Mouse (Mus musculus): ENCODE data around the gene Ptprm.

Ptprm gene

GRCm38 (mm10) chr17:67185942-67186341, 168.3 kb downstream of the Ptprm start:
- H3K36me3 ChIP-seq (ENCODE audit: control insufficient read depth, insufficient read depth, low read length, poor library complexity, severe bottlenecking): no peaks in the 10 kb centered on the region
- no peak for DNase-seq (ENCODE audit: low read depth, low spot score)
- no peaks in the 10 kb centered on the region for H3K27me3 ChIP-seq (ENCODE audit: control insufficient read depth, insufficient read depth, low read length, poor library complexity, severe bottlenecking)

DNA sequence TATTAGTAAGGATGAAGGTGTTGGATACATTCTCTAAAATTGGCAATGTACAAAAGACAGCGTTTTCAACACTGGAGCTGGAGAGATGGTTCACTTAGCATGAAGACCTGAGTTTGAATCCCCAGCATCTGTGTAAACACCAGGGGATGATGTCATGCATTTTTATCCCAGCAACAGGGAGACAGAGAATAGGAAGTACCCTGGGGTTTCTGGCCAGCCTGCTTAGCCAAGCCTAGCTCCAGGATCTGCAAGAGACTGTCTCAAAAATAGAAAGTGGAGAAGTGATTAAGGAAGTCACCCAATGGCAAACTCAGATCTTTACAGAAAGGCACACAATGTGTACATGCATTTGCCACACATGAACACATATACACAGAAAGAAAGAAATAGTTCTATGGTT, 174.8 kb downstream of the Ptprm start:
- no peak for DNase-seq (ENCODE audit: low read depth, low spot score)
- H3K27me3 ChIP-seq (ENCODE audit: control insufficient read depth, insufficient read depth, low read length, poor library complexity, severe bottlenecking): no peaks in the 10 kb centered on the region; the same call in 1 of the 2 replicates
- H3K36me3 ChIP-seq (ENCODE audit: control insufficient read depth, insufficient read depth, low read length, poor library complexity, severe bottlenecking): no peaks in the 10 kb centered on the region

- H3K36me3 ChIP-seq (ENCODE audit: control insufficient read depth, insufficient read depth, low read length, poor library complexity, severe bottlenecking): no peaks in the 10 kb centered on the region
- DNase-seq (ENCODE audit: low read depth, low spot score): no peak
Measured at GRCm38 (mm10) chr17:67178686-67179265, 175.5 kb downstream of the Ptprm start.

GRCm38 (mm10) chr17:67175836-67176235, 178.4 kb downstream of the Ptprm start:
- DNase-seq (ENCODE audit: low read depth, low spot score): no peak
- Histone ChIP-seq H3K27me3 (ENCODE audit: control insufficient read depth, insufficient read depth, low read length, poor library complexity, severe bottlenecking) (no peaks in the 10 kb centered on the region; the same call in 1 of the 2 replicates), H3K36me3 (ENCODE audit: control insufficient read depth, insufficient read depth, low read length, poor library complexity, severe bottlenecking) (no peaks in the 10 kb centered on the region)

More at GRCm38 (mm10) chr17:67178686-67179265, 175.5 kb downstream of the Ptprm start:
- no peaks in the 10 kb centered on the region; the same call in 1 of the 2 replicates for H3K27me3 ChIP-seq (ENCODE audit: control insufficient read depth, insufficient read depth, low read length, poor library complexity, severe bottlenecking)

GRCm38 (mm10) chr17:67171353-67171752, 182.9 kb downstream of the Ptprm start:
- H3K36me3 ChIP-seq (ENCODE audit: control insufficient read depth, insufficient read depth, low read length, poor library complexity, severe bottlenecking): no peaks in the 10 kb centered on the region
- no peak for DNase-seq (ENCODE audit: low read depth, low spot score)
- H3K27me3 ChIP-seq (ENCODE audit: control insufficient read depth, insufficient read depth, low read length, poor library complexity, severe bottlenecking): no peaks in the 10 kb centered on the region

DNA sequence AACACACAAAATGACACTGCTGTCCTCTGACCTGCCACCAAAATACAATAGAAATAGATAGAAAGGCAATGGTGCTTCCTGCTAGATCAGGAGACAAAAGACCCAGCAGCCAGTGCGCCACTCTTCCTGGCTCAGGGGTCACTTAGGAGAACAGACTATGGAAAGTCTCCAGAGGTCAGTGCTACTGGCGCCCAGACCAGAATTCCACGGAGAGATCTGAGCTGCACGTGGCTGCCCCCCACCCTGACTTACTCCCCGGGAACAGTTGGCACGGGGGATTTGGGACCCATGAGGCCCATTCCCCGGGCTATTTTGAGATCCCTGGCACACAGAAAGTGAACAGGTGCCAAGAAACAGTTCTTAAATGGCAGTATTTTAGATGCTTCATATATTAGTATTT, 183.6 kb downstream of the Ptprm start:
- no peak for DNase-seq (ENCODE audit: low read depth, low spot score)
- H3K36me3 ChIP-seq (ENCODE audit: control insufficient read depth, insufficient read depth, low read length, poor library complexity, severe bottlenecking): no peaks in the 10 kb centered on the region
- H3K27me3 ChIP-seq (ENCODE audit: control insufficient read depth, insufficient read depth, low read length, poor library complexity, severe bottlenecking): no peaks in the 10 kb centered on the region

GRCm38 (mm10) chr17:67165876-67166275, 188.4 kb downstream of the Ptprm start:
- Histone ChIP-seq H3K36me3 (ENCODE audit: control insufficient read depth, insufficient read depth, low read length, poor library complexity, severe bottlenecking) (no peaks in the 10 kb centered on the region), H3K27me3 (ENCODE audit: control insufficient read depth, insufficient read depth, low read length, poor library complexity, severe bottlenecking) (no peaks in the 10 kb centered on the region)
- no peak for DNase-seq (ENCODE audit: low read depth, low spot score)

DNA sequence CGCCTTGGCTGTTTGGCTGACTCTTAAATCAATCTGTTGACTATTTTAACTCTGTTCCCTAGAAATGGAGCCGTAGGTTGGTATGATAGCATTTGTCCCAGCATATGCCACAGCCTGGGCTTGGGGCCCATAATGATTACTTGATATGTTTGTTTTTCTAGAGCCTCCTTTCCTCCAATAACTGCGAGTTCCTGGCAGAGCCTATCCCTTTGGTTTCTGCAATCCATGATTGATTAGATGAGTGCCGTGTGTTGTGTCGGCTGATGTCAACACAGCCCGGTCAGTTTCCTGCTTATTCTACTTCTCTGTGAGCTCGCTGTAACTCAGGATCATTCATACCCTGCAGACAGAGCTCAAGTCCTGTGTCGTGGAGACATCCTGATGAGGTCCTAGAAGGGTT, 194.6 kb downstream of the Ptprm start:
- DNase-seq (ENCODE audit: low read depth, low spot score): no peak
- Histone ChIP-seq H3K27me3 (ENCODE audit: control insufficient read depth, insufficient read depth, low read length, poor library complexity, severe bottlenecking) (no peaks in the 10 kb centered on the region), H3K36me3 (ENCODE audit: control insufficient read depth, insufficient read depth, low read length, poor library complexity, severe bottlenecking) (no peaks in the 10 kb centered on the region)

DNA sequence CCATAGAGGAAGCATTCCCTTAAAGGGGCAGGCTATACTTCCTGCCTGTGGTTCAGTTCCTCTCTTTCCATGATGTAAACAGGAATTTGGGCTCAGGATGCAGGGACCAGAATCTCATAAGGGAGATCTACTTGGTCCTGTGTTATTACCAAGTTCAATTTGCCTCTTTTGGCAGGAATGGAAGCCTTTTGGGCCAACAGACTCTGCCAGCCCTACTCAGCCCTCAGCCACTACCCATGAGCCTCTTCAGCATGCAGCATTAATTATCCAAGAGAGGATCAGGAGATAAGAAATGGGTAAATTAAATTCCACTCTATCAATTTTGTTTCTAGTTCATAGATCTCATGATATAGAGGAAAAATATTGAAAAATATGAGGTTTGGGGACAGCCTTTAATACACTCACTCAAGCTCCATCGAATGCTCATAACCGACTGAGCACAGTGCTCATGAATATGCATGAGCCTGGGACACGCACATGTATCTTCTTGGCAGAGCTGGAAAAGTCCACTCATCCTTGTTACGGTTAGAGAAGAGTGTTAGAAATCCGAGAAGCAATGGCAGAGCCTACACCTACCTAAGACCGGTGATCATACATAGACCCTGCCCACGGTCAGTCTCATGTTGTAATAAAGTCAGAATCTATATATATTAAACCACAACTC, 197.0 kb downstream of the Ptprm start:
- Histone ChIP-seq H3K27me3 (ENCODE audit: control insufficient read depth, insufficient read depth, low read length, poor library complexity, severe bottlenecking) (no peaks in the 10 kb centered on the region), H3K36me3 (ENCODE audit: control insufficient read depth, insufficient read depth, low read length, poor library complexity, severe bottlenecking) (no peaks in the 10 kb centered on the region)
- no peak for DNase-seq (ENCODE audit: low read depth, low spot score)

DNA sequence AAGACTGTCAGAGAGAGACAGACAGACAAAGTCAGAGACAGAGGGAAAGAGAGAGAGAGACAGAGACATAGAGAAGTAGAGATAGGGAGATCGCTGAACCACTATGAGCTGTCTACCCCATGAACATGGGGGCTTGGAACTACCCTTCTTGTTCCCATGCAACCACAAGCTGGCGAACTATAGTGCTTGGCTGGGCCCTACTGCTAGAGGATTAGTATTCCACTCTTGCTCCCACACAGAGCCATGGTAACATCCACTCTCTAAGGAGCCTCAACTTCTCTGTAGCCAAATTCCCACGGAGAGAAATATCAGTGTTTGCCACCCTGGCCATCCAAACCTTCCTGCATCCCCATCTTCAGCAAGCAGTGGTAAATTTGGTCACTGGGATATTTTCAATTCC, 202.0 kb downstream of the Ptprm start:
- no peaks in the 10 kb centered on the region for H3K27me3 ChIP-seq (ENCODE audit: control insufficient read depth, insufficient read depth, low read length, poor library complexity, severe bottlenecking)
- DNase-seq (ENCODE audit: low read depth, low spot score): no peak

GRCm38 (mm10) chr17:67150441-67150840, 203.8 kb downstream of the Ptprm start:
- no peaks in the 10 kb centered on the region for H3K27me3 ChIP-seq (ENCODE audit: control insufficient read depth, insufficient read depth, low read length, poor library complexity, severe bottlenecking)
- H3K36me3 ChIP-seq (ENCODE audit: control insufficient read depth, insufficient read depth, low read length, poor library complexity, severe bottlenecking): no peaks in the 10 kb centered on the region
- DNase-seq (ENCODE audit: low read depth, low spot score): no peak

More for the DNA sequence above, 202.0 kb downstream of the Ptprm start:
- H3K36me3 ChIP-seq (ENCODE audit: control insufficient read depth, insufficient read depth, low read length, poor library complexity, severe bottlenecking): no peaks in the 10 kb centered on the region

DNA sequence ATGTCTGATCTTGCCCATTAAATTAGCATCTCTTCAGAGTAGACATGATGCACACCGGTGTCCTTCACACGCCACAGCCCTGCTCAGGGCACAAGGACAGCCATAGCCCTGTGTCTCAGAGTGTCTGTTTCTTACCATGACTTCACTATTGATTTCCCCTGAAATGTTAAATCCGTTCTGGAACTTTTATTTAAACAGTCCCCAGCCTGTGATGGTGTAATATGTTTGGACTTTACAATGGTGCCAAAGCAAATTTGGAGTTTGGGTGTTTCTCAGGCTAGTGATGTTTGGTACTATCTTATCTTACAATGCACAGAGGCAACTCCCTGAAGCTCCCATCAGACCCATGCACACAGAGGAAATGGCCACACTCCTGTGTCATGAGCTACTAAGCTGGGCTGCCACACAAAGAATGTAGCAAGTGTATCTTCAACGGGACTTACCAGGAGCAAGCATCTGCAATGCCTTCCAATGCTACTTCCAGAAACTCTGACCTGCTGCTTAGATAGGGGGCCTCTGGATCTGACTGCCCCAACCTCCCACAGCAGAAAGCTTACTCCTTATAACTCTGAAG, 212.0 kb downstream of the Ptprm start:
- Histone ChIP-seq H3K27me3 (ENCODE audit: control insufficient read depth, insufficient read depth, low read length, poor library complexity, severe bottlenecking) (no peaks in the 10 kb centered on the region), H3K36me3 (ENCODE audit: control insufficient read depth, insufficient read depth, low read length, poor library complexity, severe bottlenecking) (no peaks in the 10 kb centered on the region)

DNA sequence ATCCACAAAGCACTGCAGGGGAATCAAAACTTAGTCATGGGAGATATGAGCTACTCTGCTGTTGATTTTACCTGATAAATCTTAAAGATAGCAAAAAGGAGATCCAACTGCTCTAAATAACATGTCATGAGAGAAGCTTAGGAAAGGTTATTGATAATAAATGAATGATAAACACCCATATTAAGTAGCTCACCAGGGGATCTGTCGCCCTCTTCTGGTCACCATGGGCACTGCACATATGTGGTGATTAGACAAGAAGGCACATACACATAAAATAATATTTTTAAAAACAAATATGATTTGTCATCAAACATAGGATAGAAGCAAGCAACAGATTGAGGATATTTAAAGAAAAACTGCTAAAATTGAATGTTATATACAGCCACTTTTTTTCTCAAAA, 213.8 kb downstream of the Ptprm start:
- no peaks in the 10 kb centered on the region for H3K36me3 ChIP-seq (ENCODE audit: control insufficient read depth, insufficient read depth, low read length, poor library complexity, severe bottlenecking)
- no peak for DNase-seq (ENCODE audit: low read depth, low spot score)
- H3K27me3 ChIP-seq (ENCODE audit: control insufficient read depth, insufficient read depth, low read length, poor library complexity, severe bottlenecking): no peaks in the 10 kb centered on the region

More for the DNA sequence above, 212.0 kb downstream of the Ptprm start:
- no peak for DNase-seq (ENCODE audit: low read depth, low spot score)

- no peaks in the 10 kb centered on the region for H3K27me3 ChIP-seq (ENCODE audit: control insufficient read depth, insufficient read depth, low read length, poor library complexity, severe bottlenecking)
- no peak for DNase-seq (ENCODE audit: low read depth, low spot score)
- no peaks in the 10 kb centered on the region for H3K36me3 ChIP-seq (ENCODE audit: control insufficient read depth, insufficient read depth, low read length, poor library complexity, severe bottlenecking)
Measured at GRCm38 (mm10) chr17:67138981-67139380, 215.3 kb downstream of the Ptprm start.

- no peak for DNase-seq (ENCODE audit: low read depth, low spot score)
- no peaks in the 10 kb centered on the region for H3K36me3 ChIP-seq (ENCODE audit: control insufficient read depth, insufficient read depth, low read length, poor library complexity, severe bottlenecking)
- H3K27me3 ChIP-seq (ENCODE audit: control insufficient read depth, insufficient read depth, low read length, poor library complexity, severe bottlenecking): no peaks in the 10 kb centered on the region
Measured at GRCm38 (mm10) chr17:67136876-67137275, 217.4 kb downstream of the Ptprm start.

Measured in splenic B cell, adult 2 months (primary cell).